Mouse (Mus musculus) adipose tissue, adult 10 weeks (tissue): ENCODE measurements around the gene Top3b. TPM values are rescaled to one million over a fixed set of nuclear protein-coding genes. Genes with fewer than 3 reads are reported as not detected.

Experiments
- polyA plus RNA-seq: library from polyadenylated mRNA; stranded (reverse); fragments of 350-450 nt; fragmentation: Illumina TruSeq; extraction: RNeasy Lipid Tissue Mini Kit (QIAGEN cat#74804); gene quantifications from one replicate; pipeline ENCODE4 v1.2.3, GENCODE M21; 2014; ENCODE audit warnings: low read depth, low replicate concordance

Top3b gene
- polyA plus RNA-seq, result 52.4 TPM

DNA sequence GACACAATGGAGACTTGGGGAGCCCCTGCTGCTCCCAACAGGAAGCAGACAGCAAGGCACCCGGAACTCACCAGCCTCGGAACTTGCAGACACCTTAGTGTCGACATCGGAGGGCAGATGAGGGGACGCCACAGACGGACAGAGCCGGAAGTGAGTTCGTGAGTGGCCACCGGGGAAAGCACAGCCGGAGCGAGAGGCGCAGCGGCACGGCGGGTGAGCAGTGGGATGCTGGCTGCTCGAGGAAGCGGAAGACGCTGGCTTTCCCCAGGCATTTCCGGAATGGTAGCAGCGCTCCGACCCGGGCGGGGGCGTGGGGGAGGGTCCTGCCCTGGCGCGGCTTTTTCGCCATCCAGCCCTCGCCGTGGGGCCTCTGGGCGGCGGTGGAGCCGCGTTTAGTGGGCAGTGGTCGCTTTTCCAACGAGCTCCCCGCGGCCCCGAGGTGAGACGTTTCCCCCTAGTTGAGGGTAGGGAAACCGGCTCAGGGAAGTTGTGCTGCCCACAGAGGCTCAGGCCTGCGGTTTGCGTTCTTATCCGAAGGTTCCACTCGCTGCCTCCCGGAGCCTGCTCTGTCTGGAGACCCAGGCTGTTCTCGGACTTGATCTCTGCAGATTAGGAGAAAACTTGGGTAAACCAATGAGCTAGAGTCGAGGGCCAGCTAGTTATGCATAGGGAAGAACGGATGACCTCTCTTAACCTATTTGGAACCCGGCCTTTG, at the start of gene Top3b, which contains the start of gene Vpreb1:
Top3b (plus strand) TSS at position 120 of the 715 bp plus-strand sequence.
Vpreb1 (minus strand) TSS at position 227 of the 715 bp plus-strand sequence.

DNA sequence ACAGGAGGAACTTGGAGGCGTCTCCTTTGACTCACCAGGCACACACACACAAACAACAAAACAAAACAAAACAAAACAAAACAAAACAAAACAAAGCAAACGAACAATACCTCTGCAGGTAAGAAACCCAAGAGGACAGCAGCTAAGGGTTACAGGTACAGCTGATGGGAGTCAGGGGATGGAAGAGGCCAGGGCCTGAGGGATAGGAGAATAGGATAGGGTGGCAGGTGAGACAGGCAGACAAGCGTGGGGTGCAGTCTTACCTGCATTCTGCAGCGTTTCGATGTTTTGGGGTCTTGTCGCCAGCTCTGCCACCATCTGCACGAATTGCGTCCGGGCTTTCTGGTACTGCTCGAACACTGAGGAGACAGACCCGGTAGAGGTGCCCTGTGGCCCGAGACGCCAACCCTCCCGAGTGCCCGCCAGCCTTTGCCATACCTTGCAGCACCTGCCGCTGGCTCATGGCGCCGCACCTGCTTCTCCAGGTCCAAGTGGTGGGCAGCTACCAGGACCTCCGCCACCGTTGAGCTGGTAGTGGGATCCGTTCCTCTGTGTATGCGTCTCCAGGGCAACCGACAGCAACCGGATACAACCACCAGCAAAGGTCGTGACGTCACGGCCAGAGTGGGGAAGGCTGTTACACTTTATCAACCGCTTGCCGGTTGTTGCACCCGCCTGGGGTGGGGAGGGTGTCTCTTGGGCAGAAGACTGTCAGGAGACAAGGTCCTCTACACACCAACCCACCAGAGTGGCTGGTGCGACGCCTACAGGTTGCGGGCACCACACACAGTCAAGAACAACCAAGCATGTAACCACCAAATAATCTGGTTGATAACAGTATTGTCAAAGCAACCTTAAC, 41.5 kb upstream of the Top3b start, which contains the start of gene Spag6l:
Spag6l (minus strand) TSS at position 700 of the 859 bp plus-strand sequence.

DNA sequence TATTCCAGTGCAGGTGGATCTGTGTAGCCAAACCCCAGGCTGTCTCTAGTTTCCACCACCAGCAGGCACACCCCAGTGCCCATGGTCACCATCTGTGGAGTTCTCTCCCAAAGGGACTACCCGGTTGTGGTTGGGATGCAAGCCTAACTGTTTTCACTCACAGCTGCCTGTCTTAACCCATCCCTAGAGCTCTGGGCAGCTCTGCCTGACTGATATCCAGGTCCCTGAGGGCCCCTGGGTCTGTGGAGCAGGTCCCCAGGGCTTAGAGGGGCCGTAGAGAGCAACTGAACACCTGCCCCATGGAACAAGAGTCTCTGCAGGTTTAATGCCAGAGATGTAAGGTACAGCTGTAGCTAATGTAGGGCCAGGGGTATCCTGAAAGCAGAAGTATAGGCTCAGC, 6.6 kb upstream of the Top3b start, which contains the start of gene Igll1:
Igll1 (minus strand) TSS at position 8 of the 400 bp plus-strand sequence.

DNA sequence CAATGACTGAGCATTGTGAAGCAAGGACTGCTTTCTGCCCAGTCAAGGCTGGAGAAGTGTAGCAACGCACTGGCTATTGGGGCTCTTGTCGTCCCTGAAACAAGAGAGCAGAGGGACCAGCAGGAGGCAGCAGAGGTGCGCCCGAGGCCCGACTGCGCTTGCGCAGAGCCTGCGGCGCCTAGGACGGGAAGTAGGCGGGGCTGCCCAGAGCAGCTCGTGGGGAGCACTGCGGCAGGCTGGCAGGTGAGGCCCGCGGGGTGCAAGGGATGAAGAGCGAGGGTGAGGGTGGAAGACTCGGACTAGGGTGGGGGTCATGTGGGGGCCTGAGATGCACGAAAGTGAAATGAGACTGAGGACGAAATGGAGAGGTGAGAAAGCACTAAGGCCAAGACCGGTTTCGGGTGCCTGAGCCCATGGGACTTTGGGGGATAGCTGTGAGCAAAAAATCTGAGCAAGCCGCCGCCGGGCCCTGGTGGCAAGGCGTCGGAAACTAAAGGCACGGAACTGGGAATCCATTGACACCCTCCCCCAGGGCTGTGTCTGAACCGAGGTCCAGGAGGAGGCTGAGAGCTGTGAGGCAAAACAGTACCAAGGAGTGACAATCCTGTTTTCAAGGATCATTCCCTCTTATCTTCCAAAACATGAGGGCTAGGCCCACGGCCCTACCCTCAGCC, 26.0 kb downstream of the Top3b start, which contains the start of gene Ppm1f:
Ppm1f (plus strand) TSS at position 88 of the 674 bp plus-strand sequence.

Other genes with a start within 250 kb of the Top3b start
- not detected for gene Olfr19, start 194.3 kb upstream of the Top3b start, polyA plus RNA-seq
- gene Spag6l, start 41.3 kb upstream of the Top3b start, polyA plus RNA-seq, result 9.3 TPM
- not detected for gene Igll1, start 6.8 kb upstream of the Top3b start, polyA plus RNA-seq
- gene Vpreb1, start 107 bp downstream of the Top3b start, polyA plus RNA-seq, result 0.84 TPM
- gene Ppm1f, start 25.7 kb downstream of the Top3b start, polyA plus RNA-seq, result 15.3 TPM
- 101 TPM for gene Mapk1, start 112.6 kb downstream of the Top3b start, polyA plus RNA-seq
- 9.1 TPM for gene Ypel1, start 199.0 kb downstream of the Top3b start, polyA plus RNA-seq
- gene Ppil2, start 240.5 kb downstream of the Top3b start, polyA plus RNA-seq, result 61.7 TPM